Mouse (Mus musculus) layer of hippocampus, adult 11-12 months (tissue): ENCODE data around the gene Myh9.

ENCODE experiments used
- DNase-seq: peaks from one replicate; pipeline ENCODE4 v3.0.0; 2022; ENCODE audit warnings: low spot score

The Myh9 gene

GRCm38 (mm10) chr15:77807264-77807585, 34.8 kb downstream of the Myh9 start:
- DNase-seq, result no peak

GRCm38 (mm10) chr15:77806565-77807263, 35.3 kb downstream of the Myh9 start:
- DNase-seq, result no peak

DNA sequence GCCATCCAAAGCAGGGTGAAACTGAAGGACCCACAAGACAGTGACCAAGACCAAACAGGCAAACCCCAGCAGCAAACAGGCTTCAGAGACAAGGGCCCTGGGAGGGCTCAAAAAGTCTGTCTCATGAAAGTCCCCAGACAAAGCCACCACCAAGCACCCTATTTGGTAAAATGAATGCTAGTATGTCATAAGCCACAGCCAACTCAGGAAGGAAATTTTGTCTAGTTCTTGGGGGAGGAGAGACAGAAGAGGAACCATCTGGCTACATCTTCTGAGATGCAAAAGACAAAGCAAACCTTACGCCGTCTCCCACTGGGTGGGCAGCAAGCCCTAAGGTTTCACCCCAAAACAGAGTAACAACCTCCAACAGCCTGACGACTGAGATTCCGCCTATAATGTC, 36.3 kb downstream of the Myh9 start:
- no peak for DNase-seq

DNA sequence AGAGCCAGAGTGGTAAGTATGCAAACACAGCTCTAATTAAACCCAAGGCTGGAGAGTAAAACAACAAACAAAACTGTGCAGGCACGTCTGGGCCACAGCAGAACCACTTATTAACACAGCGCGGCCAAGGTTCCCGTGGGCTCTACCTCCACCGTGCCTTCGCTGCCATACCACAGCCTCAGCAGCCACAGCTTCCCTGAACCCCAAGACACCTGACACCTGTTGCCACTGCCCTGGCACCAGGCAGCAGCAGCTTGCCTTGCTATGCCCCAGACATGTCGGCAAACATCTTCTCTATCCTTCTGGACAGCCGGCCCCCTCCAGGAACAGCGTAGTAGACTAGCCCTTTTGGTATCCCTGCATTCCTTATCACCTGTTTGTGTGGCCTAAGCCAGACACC, 37.0 kb downstream of the Myh9 start:
- DNase-seq, result no peak

- DNase-seq, result no peak
These were observed 37.5 kb downstream of the Myh9 start for GRCm38 (mm10) chr15:77804460-77804859.

DNA sequence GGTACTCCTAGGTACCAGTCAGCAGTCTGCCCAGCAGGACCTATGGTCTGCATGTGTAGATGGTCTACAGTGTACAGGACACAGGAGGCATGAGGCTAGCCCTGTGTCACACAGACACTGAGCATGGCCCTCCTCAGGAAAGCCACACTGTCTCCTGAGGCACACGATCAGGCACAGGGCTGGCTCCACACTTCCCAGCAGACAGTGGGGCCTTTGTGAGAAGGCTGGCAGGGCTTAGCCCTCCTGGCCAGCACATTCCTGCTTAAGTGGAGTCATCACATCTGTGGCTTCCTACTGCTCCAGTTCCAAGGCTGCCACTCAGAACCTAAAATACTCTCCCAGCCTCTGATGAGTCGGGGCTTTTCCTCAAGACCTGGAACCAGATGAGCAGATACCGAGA, 38.2 kb downstream of the Myh9 start:
- DNase-seq, result no peak

DNA sequence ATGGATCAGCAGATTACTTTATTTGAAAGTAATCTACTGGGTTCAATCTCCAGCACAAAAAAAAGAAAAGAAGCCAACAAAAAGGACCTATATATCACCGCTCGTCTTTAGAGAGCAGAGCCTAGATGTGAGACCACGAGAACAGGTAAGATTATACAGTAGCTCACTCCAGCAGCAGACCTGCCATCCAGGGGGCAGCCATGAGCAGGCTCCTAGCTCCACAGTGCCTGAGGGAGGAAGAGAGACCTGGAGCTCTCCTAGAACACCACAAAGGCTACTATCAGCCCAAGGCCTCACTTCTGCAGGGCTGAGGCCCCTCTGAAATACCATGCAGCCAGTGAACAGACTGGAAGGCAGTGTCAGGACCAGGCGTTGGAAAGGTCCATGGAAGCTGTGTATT, 39.0 kb downstream of the Myh9 start:
- no peak for DNase-seq

DNA sequence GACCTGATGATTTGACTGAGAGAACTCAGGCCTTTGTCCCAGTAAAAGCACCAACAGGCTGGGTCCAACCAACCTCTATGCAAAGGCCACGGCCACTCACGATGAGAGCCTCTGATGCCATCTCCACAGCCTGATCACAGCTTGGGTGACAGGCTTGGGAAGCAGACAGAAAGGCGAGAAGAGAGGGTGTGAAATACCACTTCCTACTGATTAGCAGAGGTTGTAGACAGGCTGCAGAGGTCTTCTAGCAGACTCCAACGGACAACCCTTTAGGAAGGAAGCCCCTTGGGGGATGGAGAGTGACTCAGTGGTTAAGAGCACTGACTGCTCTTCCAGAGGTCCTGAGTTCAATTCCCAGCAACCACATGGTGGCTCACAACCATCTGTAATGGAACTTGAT, 40.8 kb downstream of the Myh9 start:
- no peak for DNase-seq

DNA sequence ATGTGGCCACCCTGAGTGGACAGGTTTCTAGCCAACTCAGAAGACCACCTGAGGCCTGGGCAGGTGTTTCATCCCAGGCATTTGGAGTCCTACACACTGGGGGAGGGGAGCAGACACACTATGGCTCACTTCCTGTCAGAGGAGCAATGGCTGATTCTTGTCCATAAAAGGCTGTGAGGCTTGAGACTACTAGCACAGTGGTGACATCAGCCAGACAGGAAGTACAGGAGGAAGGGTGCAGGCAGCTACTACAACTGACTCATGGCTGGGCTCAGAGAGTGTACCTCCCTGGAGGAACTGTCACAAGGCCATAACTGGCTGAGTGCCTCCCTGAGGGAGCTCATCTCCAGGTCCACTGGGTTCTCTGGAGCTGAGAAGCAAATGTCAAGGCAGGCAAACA, 41.5 kb downstream of the Myh9 start:
- peak; percentile 64 for DNase-seq

DNA sequence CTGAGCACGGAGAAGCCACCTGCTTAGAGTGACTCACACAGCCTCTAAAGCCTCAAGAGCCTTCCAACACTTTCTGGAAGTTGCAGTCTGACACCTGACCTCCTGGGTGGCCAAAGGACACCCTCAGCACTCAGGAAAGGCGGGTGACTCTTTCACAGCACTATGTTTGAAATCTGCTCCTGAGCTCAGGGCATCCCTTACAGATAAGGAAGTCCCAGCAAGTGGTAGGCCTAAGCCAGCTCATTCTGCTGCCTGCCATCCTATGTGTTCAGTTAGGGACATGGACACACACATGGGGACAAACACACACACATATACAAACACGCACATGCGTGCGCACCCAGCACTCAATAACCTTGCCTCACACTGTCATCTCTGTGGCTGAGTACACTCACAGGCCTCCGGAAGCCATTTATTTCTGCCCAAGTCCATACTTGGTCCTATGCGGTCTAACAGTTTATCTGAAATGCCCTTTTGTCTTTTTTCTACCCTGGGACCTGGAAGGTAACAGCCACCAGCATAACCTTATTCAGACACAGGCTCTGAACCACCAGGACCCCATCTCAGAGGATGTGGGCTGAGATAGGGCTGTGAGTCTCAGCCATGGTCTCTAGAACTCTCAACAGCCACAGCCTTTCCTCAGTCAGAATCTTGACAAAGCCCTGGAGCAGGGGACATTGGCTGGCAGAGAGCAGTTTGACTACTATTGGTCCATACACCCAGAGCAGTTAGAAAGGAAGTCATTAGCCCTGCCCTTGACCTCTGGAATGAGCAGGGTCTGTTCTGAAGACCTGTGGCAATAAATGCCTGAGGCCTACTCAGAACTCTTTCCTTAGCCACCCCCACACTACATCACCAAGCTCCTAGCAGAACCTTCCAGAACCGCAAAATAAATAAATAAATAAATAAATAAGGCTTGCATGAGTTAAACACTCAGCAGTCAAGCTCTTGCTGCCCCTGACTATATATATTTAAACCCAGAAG, 42.2 kb downstream of the Myh9 start:
- no peak for DNase-seq

GRCm38 (mm10) chr15:77798664-77799490, 43.1 kb downstream of the Myh9 start:
- DNase-seq, result no peak

DNA sequence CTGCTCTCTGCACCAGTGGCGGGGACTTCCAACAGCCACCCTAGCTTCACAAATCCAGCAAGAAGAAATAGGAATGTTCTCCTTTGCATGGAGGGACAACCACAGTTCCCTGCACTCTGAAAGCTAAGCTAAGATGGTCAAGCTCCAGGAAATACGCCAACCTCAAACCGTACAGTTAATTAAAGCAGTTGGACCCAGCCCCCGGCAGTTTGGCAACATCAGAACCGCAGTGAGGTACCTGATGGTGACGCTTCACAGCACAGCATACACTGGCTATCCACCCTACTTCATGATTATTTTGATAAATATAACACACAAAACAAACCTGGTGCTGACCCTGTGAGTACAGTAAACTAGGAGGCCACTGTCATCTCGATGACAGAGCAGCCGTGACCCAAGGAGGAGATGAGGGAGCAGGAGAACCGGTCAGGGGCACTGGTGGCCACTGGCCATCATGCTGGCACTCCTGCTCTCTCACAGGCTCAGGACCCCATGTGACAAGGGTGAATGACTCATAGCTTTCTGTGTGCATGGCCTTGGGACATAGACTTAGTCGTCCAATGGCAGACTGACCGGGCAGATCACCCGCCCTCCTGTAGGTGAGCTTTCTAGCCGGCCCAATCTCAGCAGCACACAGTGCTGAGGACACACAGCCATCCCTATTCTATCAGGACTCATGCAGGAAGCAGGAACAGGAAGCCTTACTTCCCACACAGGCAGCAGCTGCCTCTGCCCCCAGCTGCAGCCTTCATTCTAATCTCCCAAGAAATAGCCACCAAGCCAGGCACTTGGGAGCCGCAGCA, 44.2 kb downstream of the Myh9 start:
- DNase-seq, result no peak

DNA sequence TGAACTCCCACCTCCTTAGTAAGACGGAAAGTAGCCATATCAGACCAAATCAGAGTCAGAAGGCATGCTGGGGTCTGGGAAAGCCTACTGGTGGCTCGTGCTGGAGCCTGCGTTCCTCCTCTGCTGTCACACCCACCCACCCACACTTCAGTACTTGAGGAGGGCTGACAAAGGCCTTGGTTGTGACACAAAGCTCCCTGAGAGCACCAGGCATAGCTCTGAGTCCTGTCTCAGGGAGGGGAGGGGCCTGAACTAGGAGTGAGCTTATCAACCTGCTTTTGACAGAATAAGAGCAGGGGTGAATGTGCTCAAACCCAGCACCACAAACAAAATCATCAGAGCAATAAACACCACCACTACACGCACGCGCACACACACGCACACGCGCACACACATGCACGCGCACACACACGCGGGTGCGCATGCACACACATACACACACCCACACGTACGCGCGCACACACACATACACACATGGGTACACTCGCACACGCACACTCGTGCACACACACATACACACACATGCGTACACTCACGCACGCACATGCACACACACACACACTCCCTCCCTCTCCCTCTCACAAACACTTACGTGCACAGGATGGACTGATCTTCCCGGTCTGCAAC, 45.5 kb downstream of the Myh9 start:
- DNase-seq, result no peak

GRCm38 (mm10) chr15:77794908-77795356, 47.0 kb downstream of the Myh9 start:
- DNase-seq, result no peak

- DNase-seq, result no peak
These were observed 47.7 kb downstream of the Myh9 start for GRCm38 (mm10) chr15:77794138-77794907.

DNA sequence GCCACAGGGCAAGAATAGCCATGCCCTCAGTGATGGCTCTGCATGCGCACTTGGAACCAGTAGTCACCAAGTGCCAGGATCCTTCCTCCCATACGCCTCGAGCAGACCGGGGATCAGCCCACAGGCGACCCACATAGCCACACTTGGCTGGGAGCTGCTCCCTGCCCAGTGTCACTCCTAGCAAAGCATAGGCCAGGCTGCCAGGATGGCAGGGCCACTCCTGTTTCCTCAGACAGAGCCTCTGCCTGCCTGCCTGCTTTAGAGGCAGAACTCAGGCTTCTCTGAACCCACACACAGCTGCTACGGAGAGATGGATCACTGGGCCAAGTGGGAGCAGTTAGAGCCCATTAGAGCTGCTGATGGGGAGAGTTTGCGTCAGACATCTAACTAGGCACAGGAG, 48.4 kb downstream of the Myh9 start:
- DNase-seq, result peak; percentile 63

GRCm38 (mm10) chr15:77793094-77793493, 48.9 kb downstream of the Myh9 start:
- no peak for DNase-seq

GRCm38 (mm10) chr15:77792056-77792455, 49.9 kb downstream of the Myh9 start:
- no peak for DNase-seq

GRCm38 (mm10) chr15:77790656-77791405, 51.1 kb downstream of the Myh9 start:
- no peak for DNase-seq

DNA sequence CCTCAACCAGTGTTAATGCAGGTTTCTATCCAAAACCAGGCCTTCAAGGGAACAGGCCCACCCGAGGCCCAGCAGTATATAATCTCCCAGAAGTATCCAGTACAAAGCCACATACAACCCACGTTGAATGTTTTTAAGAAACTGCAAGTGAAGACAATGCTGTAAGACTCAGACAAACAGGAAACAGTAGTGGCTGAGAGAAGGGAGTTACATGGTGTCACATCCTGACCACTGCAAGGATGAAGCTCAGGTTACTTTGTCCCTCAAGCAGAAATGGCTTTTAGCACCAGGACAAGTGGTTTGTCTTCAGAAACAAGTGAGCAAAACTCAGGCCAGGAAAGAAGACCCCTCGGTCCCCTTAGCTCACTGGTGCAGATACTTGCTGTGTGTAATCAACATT, 52.8 kb downstream of the Myh9 start:
- DNase-seq, result no peak
